2 mouse cellular contexts compared by ENCODE assay signal in the genomic region with DNA sequence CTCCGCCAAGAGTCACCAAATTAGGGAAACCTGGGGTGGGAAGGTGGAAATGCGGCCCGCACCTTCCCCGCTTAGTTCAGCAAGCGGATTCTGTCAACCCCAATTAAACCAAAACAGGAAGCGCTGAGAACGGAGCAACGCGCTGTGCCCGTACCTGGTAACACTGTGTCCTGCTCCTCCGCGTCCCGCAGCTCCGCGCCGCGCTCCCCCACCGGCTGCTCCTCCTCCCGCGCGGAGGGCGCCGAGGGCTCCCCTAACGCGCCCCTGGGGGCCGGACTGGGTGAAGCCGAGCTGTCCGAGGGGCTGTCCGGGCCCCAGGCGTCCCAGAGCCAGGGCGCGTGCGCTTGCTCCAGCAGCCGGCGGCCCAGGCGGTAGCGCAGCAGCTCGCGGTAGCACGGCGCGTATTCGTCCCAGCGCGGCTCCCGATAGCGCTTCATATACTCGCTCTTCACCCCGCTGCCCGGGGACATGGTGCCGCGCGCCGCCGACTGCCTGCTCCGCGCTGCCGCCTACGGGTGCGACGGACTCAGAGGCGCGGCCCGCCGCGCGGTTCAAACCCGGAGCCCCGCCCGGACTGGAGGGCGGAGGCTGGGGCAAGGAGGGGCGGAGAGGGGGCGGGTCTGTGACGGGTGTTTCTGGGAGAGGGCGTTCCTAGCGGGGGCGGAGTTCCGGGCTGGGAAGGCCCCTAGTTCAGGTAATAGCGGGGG.
TF ChIP-seq lines count a peak whose summit lies in the region.

No protein-coding gene starts in this region.

TF ChIP-seq in C2C12, 6 proteins besides CTCF, POLR2A, EP300 and RAD21:
- no peak for TF ChIP-seq MYOD1 (IDR thresholded peaks at IDR 0.05; ENCODE audit: control insufficient read depth, insufficient read length, low read depth)
- no peak for TF ChIP-seq USF1 (IDR thresholded peaks at IDR 0.05; ENCODE audit: low read depth)

TF ChIP-seq in myocyte, 11 proteins besides CTCF, POLR2A, EP300 and RAD21:
- peak in 1 of 3 experiments; percentile 29 for TF ChIP-seq MYOG (IDR thresholded peaks at IDR 0.05; ENCODE audit: control insufficient read depth in 1 of 3, insufficient read depth in 1 of 3, insufficient read length in 2 of 3, low read depth in 2 of 3)
- peak; percentile 92 for TF ChIP-seq E2F4 (IDR thresholded peaks at IDR 0.05; ENCODE audit: insufficient read depth)
- no peak for TF ChIP-seq TCF12 (IDR thresholded peaks at IDR 0.05; ENCODE audit: insufficient read depth, poor library complexity, severe bottlenecking)
- no peak for TF ChIP-seq TCF3 (IDR thresholded peaks at IDR 0.05; ENCODE audit: insufficient read length, low read depth)
TF ChIP-seq in myocyte: peak in this region for 2.
